Mouse (Mus musculus): ENCODE results near the gene Gm20696. TPM values are rescaled to one million over a fixed set of nuclear protein-coding genes. Genes with fewer than 3 reads are reported as not detected.

Gm20696 gene
- polyA plus RNA-seq, 1 experiment from 2014 or later = 4.4 TPM

DNA sequence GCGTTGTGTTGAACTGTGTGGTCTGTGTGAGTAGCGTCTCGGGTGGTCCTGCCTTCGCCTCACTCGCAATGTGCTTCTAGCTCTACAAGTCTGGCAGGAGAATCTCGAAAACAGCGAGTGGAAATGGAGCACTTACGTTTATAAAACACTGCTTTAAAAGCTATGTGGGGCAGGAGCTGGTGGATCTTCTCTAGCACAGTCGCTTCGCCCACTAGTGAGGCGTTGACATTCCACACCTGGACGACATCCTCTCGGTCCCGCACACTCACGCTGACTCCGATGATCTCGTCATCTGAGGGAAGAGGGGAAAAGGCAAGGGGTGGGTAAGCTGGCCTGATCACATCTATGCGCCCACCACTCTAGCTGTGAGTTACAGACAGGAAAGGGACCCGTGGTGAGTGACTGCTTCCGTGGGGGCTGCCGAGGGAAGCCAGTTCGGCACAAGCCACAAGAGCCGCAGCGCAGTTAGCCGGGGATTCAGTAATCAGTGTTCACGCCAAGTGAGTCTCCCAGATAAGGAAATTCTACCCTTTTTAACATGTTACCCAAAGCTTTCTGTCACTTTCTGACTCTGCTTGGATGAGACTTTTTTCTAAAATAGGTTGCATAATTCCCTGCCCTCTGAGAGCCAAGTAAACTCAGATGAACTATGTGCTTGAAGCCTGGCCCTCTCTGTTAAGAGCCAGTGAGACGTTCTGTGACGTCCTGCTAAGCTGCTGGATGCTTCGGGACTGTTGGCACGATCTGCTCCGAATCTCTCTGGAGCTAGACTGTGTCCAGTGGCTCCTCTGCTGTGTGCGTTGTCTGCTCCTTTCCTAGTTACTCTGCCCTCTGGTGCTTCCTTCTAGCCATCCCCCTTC lies 34.2 kb downstream of the Gm20696 start:
- Histone ChIP-seq H3K4me3 (no peak overlapping the region), H3K36me3 (no peaks in the 10 kb centered on the region), H3K27ac (no peak overlapping the region)

DNA sequence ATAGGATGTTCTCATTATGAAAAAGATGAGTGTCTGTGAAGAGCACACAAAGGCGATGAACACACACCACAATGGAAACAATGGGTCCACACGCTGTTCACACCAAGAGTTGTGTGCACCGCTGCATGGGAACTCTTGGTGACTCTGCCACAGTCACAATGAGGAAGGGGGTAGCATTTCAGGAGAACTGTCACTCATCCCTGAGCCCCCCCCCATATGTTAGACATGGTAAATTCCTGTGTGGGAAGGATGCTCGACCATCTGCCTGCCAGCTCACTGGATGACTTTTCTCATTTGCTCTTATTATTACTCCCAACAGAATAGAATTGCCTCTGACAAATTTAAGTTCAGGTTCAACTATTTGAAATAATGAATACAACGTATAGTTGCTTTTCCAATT lies 35.0 kb downstream of the Gm20696 start:
- no peak overlapping the region for H3K27ac ChIP-seq
- no peak for ATAC-seq (ENCODE audit: low FRiP score)
- H3K9ac ChIP-seq = no peak overlapping the region
- H3K27me3 ChIP-seq = no peaks in the 10 kb centered on the region
- H3K4me2 ChIP-seq (replicated peaks) = no peak overlapping the region
- peaks cover 7% of the 10 kb centered on the region; the same call in 1 of the 2 replicates for H3K4me1 ChIP-seq
- H3K36me3 ChIP-seq = no peaks in the 10 kb centered on the region
- WGBS = 76% methylated on average over 5 of the region's 5 CpGs
- H3K9me3 ChIP-seq (replicated peaks) = no peaks in the 10 kb centered on the region
- H3K4me3 ChIP-seq = no peak overlapping the region

More for the DNA sequence above, 34.2 kb downstream of the Gm20696 start:
- ATAC-seq (ENCODE audit: low FRiP score) = no peak
- Histone ChIP-seq H3K4me1 (peaks cover 7% of the 10 kb centered on the region; the same call in 1 of the 2 replicates), H3K9ac (no peak overlapping the region), H3K9me3 (replicated peaks) (no peaks in the 10 kb centered on the region), H3K4me2 (replicated peaks) (no peak overlapping the region), H3K27me3 (no peaks in the 10 kb centered on the region)
- WGBS = 88% methylated on average over 32 of the region's 32 CpGs

DNA sequence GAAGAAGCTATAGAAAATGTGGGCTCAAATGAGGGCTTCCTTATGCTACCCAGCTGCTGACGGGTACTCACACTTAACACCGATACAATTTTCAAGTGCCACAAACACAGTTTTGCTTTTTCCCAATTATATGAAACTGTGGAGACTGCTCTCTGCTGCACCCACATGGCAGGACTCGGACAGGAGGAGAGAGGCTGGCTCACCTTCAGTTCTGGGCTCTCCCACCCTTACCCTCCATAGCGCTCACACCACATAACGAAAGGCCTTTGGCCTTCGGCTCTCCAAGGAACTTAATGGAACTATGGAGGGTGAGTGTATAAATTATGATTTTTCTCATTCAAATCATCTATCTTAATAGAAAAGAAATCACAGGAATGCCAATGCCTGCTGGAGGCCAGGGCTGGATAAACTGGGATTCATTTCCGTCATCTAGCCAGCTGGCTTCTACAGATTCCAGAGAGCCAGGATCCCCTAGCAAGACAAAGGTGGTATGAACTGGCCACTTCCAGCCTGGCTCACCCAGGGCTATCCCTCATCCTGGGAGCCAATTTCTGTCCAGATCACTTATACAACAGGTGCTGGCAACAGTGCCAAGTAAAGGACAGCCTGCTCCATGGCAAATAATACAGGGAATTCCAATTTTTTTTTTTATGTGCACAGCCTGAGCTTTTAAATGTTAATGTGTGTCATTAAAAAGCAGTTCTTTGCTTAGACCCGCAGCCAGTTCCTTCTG lies 36.7 kb downstream of the Gm20696 start:
- Histone ChIP-seq H3K36me3 (no peaks in the 10 kb centered on the region), H3K4me3 (no peak overlapping the region), H3K27ac (no peak overlapping the region), H3K9ac (no peak overlapping the region), H3K4me1 (peaks cover 8% of the 10 kb centered on the region; the same call in 1 of the 2 replicates), H3K27me3 (no peaks in the 10 kb centered on the region), H3K4me2 (replicated peaks) (no peak overlapping the region), H3K9me3 (replicated peaks) (no peaks in the 10 kb centered on the region)
- no peak for ATAC-seq (ENCODE audit: low FRiP score)
- 75% methylated on average over 8 of the region's 8 CpGs for WGBS

GRCm38 (mm10) chr6:99626347-99626746 lies 40.2 kb downstream of the Gm20696 start:
- no peak for ATAC-seq (ENCODE audit: low FRiP score)
- Histone ChIP-seq H3K9me3 (replicated peaks) (no peaks in the 10 kb centered on the region), H3K4me3 (no peak overlapping the region), H3K27me3 (no peaks in the 10 kb centered on the region), H3K36me3 (no peaks in the 10 kb centered on the region), H3K27ac (no peak overlapping the region), H3K4me1 (peaks cover 18% of the 10 kb centered on the region), H3K9ac (no peak overlapping the region), H3K4me2 (replicated peaks) (no peak overlapping the region)
- WGBS = 49% methylated on average over 2 of the region's 2 CpGs

- Histone ChIP-seq H3K27ac (no peak overlapping the region), H3K4me3 (no peak overlapping the region), H3K27me3 (no peaks in the 10 kb centered on the region), H3K4me1 (peaks cover 20% of the 10 kb centered on the region), H3K9ac (no peak overlapping the region), H3K36me3 (no peaks in the 10 kb centered on the region), H3K4me2 (replicated peaks) (no peak overlapping the region), H3K9me3 (replicated peaks) (no peaks in the 10 kb centered on the region)
- ATAC-seq (ENCODE audit: low FRiP score) = no peak
- 28% methylated on average over 7 of the region's 7 CpGs for WGBS
These were observed 40.8 kb downstream of the Gm20696 start for GRCm38 (mm10) chr6:99625803-99626202.

DNA sequence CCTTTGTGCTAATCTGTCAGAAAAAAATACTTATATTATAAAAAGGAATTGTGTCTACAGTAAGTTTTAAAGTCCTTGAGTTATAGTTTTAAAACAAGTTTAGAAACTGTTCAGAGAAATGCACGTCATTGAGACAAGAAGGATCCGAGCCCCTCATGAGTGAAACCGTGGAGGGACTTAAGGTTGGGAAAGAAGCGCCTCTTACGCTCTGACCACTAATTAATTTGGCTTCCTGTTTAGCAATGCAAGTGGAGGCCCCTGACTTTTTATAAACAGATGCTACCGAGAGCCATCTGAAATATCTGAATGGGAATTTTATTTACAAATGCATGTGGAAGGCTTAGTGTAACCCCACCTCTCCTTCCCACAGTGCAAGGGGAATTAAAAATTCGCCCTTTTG lies 41.3 kb downstream of the Gm20696 start:
- no peaks in the 10 kb centered on the region for H3K9me3 ChIP-seq (replicated peaks)
- H3K36me3 ChIP-seq = no peaks in the 10 kb centered on the region
- H3K27me3 ChIP-seq = no peaks in the 10 kb centered on the region
- H3K9ac ChIP-seq = no peak overlapping the region
- 46% methylated on average over 7 of the region's 7 CpGs for WGBS
- no peak overlapping the region for H3K4me2 ChIP-seq (replicated peaks)
- no peak overlapping the region for H3K4me3 ChIP-seq
- no peak overlapping the region for H3K27ac ChIP-seq
- peaks cover 20% of the 10 kb centered on the region for H3K4me1 ChIP-seq
- no peak for ATAC-seq (ENCODE audit: low FRiP score)

- 87% methylated on average over 3 of the region's 3 CpGs for WGBS
- H3K4me2 ChIP-seq (replicated peaks) = no peak overlapping the region
- no peak overlapping the region for H3K9ac ChIP-seq
- no peak overlapping the region for H3K27ac ChIP-seq
- H3K27me3 ChIP-seq = no peaks in the 10 kb centered on the region
- peaks cover 20% of the 10 kb centered on the region for H3K4me1 ChIP-seq
- H3K4me3 ChIP-seq = no peak overlapping the region
- no peaks in the 10 kb centered on the region for H3K36me3 ChIP-seq
- H3K9me3 ChIP-seq (replicated peaks) = no peaks in the 10 kb centered on the region
- ATAC-seq (ENCODE audit: low FRiP score) = no peak
These were observed 42.1 kb downstream of the Gm20696 start for GRCm38 (mm10) chr6:99624542-99624941.

- ATAC-seq (ENCODE audit: low FRiP score) = 0 out of 2 replicates have a peak, but pooled peaks have one; percentile 35
- Histone ChIP-seq H3K9ac (no peak overlapping the region), H3K27ac (no peak overlapping the region), H3K4me1 (peaks cover 20% of the 10 kb centered on the region), H3K9me3 (replicated peaks) (no peaks in the 10 kb centered on the region), H3K27me3 (no peaks in the 10 kb centered on the region), H3K4me2 (replicated peaks) (no peak overlapping the region), H3K4me3 (no peak overlapping the region), H3K36me3 (no peaks in the 10 kb centered on the region)
- 12% methylated on average over 6 of the region's 6 CpGs for WGBS
These were observed 43.0 kb downstream of the Gm20696 start for GRCm38 (mm10) chr6:99623641-99624040.

- H3K36me3 ChIP-seq = no peaks in the 10 kb centered on the region
- no peak overlapping the region for H3K9ac ChIP-seq
- no peak for ATAC-seq (ENCODE audit: low FRiP score)
- H3K4me1 ChIP-seq = peaks cover 20% of the 10 kb centered on the region
- H3K4me3 ChIP-seq = no peak overlapping the region
- 69% methylated on average over 4 of the region's 4 CpGs for WGBS
- no peak overlapping the region for H3K4me2 ChIP-seq (replicated peaks)
- no peaks in the 10 kb centered on the region; the same call in 1 of the 2 replicates for H3K27me3 ChIP-seq
- no peaks in the 10 kb centered on the region for H3K9me3 ChIP-seq (replicated peaks)
- H3K27ac ChIP-seq = no peak overlapping the region
These were observed 45.4 kb downstream of the Gm20696 start for GRCm38 (mm10) chr6:99621167-99621566.

DNA sequence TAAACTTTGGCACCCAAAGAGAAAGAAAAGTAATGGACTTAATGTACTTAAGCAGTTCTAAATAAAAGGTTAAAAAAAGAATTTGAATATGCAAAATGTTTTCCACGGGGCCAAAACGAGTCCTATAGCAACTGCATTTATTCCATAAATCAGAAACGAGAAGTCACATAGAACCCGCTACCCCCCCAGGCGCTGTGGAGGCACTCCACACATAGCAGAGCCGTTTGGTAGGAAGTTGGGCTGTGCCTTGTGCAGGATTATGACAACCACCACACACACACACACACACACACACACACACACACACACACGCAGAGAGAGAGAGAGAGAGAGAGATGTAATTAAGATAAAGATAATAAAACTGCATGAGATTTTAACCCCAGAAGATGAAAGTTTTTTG lies 46.1 kb downstream of the Gm20696 start:
- H3K9ac ChIP-seq = no peak overlapping the region
- H3K4me2 ChIP-seq (replicated peaks) = no peak overlapping the region
- no peak overlapping the region for H3K27ac ChIP-seq
- peaks cover 21% of the 10 kb centered on the region for H3K4me1 ChIP-seq
- H3K27me3 ChIP-seq = no peaks in the 10 kb centered on the region; the same call in 1 of the 2 replicates
- WGBS = 72% methylated on average over 7 of the region's 7 CpGs
- no peak for ATAC-seq (ENCODE audit: low FRiP score)
- no peak overlapping the region for H3K4me3 ChIP-seq
- no peaks in the 10 kb centered on the region for H3K36me3 ChIP-seq
- H3K9me3 ChIP-seq (replicated peaks) = no peaks in the 10 kb centered on the region

DNA sequence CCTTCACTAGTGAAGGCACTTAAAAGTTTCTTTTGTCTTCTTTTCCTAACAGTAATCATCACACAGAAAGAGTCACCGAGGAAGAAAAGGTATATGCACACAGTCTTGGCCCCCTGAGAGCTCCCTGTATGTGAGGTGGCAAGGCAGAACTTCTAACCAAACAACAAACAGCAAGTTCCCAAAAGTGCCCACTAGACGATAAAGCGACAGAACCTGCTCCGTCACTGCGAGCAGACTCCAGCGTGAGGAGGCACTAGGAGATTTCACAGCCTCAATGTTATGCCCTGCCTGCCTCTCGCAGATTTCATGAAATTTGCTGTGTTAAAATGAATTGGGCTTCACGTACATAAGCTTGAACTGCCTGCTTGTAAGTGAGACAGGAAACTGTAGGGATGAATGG lies 46.6 kb downstream of the Gm20696 start:
- H3K4me3 ChIP-seq = no peak overlapping the region
- no peak overlapping the region for H3K4me2 ChIP-seq (replicated peaks)
- WGBS = 67% methylated on average over 8 of the region's 8 CpGs
- no peaks in the 10 kb centered on the region; the same call in 1 of the 2 replicates for H3K27me3 ChIP-seq
- ATAC-seq (ENCODE audit: low FRiP score) = no peak
- no peak overlapping the region for H3K9ac ChIP-seq
- H3K36me3 ChIP-seq = no peaks in the 10 kb centered on the region
- no peaks in the 10 kb centered on the region for H3K9me3 ChIP-seq (replicated peaks)
- no peak overlapping the region for H3K27ac ChIP-seq
- H3K4me1 ChIP-seq = peaks cover 25% of the 10 kb centered on the region

DNA sequence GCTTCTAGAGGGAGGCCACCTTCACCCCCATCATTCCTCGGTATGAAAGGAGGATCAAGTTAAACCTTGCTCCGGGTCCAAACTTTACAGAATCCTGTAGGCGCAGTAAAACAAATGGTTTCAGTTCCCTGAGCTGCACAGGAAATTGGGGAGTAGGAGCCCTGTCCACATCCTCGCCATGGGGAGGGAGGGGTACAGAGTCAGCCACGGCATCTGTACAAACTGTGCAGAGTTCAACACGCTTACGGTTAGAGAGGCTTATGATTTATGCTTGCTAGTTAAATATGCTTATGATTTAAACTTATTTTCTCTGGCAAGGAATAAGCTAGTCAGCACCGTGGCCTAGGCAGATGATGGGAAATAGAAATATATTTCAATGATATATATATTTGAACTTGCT lies 47.1 kb downstream of the Gm20696 start:
- Histone ChIP-seq H3K4me1 (peaks cover 30% of the 10 kb centered on the region), H3K9me3 (replicated peaks) (no peaks in the 10 kb centered on the region), H3K9ac (no peak overlapping the region), H3K4me3 (no peak overlapping the region), H3K27me3 (peaks cover 2% of the 10 kb centered on the region; the same call in 1 of the 2 replicates), H3K27ac (no peak overlapping the region), H3K4me2 (replicated peaks) (no peak overlapping the region), H3K36me3 (no peaks in the 10 kb centered on the region)
- 68% methylated on average over 8 of the region's 8 CpGs for WGBS
- ATAC-seq (ENCODE audit: low FRiP score) = no peak

Data from hindbrain, embryonic 12.5 days (tissue).